Comparison of ENCODE assay signal across 8 mouse cellular contexts in genomic region chr1:164456065-164456464, GRCm38 (mm10). TPM values are rescaled to one million over a fixed set of nuclear protein-coding genes. Genes with fewer than 3 reads are reported as not detected.
A peak's percentile ranks its signal among the peaks of the same experiment; 100 is the strongest.
DNase-seq lines count a peak whose midpoint lies in the region; ATAC-seq lines count a peak whose summit lies in the region.

No protein-coding gene starts in this region.

- H3K36me3 ChIP-seq in forebrain, embryonic 10.5 days (replicated peaks) = peaks cover 18% of the 10 kb centered on the region
- H3K36me3 ChIP-seq in kidney, embryonic 15.5 days = peaks cover 19% of the 10 kb centered on the region
- peaks cover 25% of the 10 kb centered on the region for H3K36me3 ChIP-seq in midbrain, embryonic 10.5 days

- H3K4me2 ChIP-seq in kidney, embryonic 15.5 days = peak overlapping the region; percentile 86

- peak; percentile 32 to 64 for DNase-seq in adrenal gland, adult (ENCODE audit: inconsistent age in 2 of 2, low spot score in 1 of 2)
- DNase-seq in adrenal gland, postnatal 14 days = no peak
- DNase-seq in 3T3-L1 (ENCODE audit: low read depth, low spot score) = peak; percentile 40
- DNase-seq in forebrain, embryonic 10.5 days (ENCODE audit: extremely low spot score, low spot score) = no peak
- DNase-seq in midbrain, embryonic 10.5 days (ENCODE audit: low spot score) = no peak
- DNase-seq in ovary, postnatal 14 days (ENCODE audit: low spot score) = no peak

- WGBS in forebrain, embryonic 10.5 days = 26% methylated on average over 6 of the region's 6 CpGs
- 26% methylated on average over 6 of the region's 6 CpGs for WGBS in kidney, embryonic 15.5 days
- WGBS in midbrain, embryonic 10.5 days = 26% methylated on average over 6 of the region's 6 CpGs

- peaks cover 58% of the 10 kb centered on the region for H3K27me3 ChIP-seq in forebrain, embryonic 10.5 days (ENCODE audit: poor library complexity, severe bottlenecking)
- H3K27me3 ChIP-seq in kidney, embryonic 15.5 days = peaks cover 45% of the 10 kb centered on the region
- H3K27me3 ChIP-seq in midbrain, embryonic 10.5 days (ENCODE audit: low read depth, poor library complexity, severe bottlenecking) = peaks cover 54% of the 10 kb centered on the region

- peaks cover 47% of the 10 kb centered on the region for H3K4me1 ChIP-seq in forebrain, embryonic 10.5 days
- H3K4me1 ChIP-seq in kidney, embryonic 15.5 days = peaks cover 28% of the 10 kb centered on the region
- H3K4me1 ChIP-seq in midbrain, embryonic 10.5 days = peaks cover 50% of the 10 kb centered on the region

- H3K27ac ChIP-seq in forebrain, embryonic 10.5 days = no peak overlapping the region
- H3K27ac ChIP-seq in kidney, embryonic 15.5 days = peak overlapping the region; percentile 95
- H3K27ac ChIP-seq in midbrain, embryonic 10.5 days (replicated peaks) = no peak overlapping the region

- H3K4me3 ChIP-seq in forebrain, embryonic 10.5 days = peak overlapping the region; percentile 71
- peak overlapping the region; percentile 74 for H3K4me3 ChIP-seq in kidney, embryonic 15.5 days (replicated peaks)
- peak overlapping the region; percentile 72 for H3K4me3 ChIP-seq in midbrain, embryonic 10.5 days

- H3K9ac ChIP-seq in kidney, embryonic 15.5 days = peak overlapping the region; percentile 77; the same call in 1 of the 2 replicates

- no peaks in the 10 kb centered on the region for H3K9me3 ChIP-seq in forebrain, embryonic 10.5 days
- H3K9me3 ChIP-seq in kidney, embryonic 15.5 days (replicated peaks) = no peaks in the 10 kb centered on the region
- H3K9me3 ChIP-seq in midbrain, embryonic 10.5 days (replicated peaks) = no peaks in the 10 kb centered on the region

- no peak for ATAC-seq in kidney, embryonic 15.5 days (replicated peaks; ENCODE audit: low FRiP score)
- no peak for ATAC-seq in frontal cortex, adult (ENCODE audit: low TSS enrichment)

RNA-seq across cellular contexts. Expression of gene Atp1b1, which starts 2.1 kb away (rescaled TPM):
- 90.2 and 91.6 TPM in 2 replicates for total RNA-seq in adrenal gland, postnatal 14 days (2021)
- 7.8 and 9.9 TPM in 2 replicates for polyA plus RNA-seq in forebrain, embryonic 10.5 days (2016; fragmentation: Nextera tagmentation; extraction: Ambion mirVana)
- 163 and 179 TPM in 2 replicates for polyA plus RNA-seq in kidney, embryonic 15.5 days (2015; fragmentation: Nextera tagmentation; extraction: Ambion mirVana)
- 18.7 and 26.8 TPM in 2 replicates for polyA plus RNA-seq in midbrain, embryonic 10.5 days (2016; fragmentation: Nextera tagmentation; extraction: Ambion mirVana)

Comparison
In these comparisons a context has a peak if more than half of its experiments do, and no peak if none do; other contexts are left out.
1. DNase-seq: peak in adrenal gland, adult (2 of 2) and 3T3-L1 (single experiment); none in adrenal gland, postnatal 14 days (single experiment), forebrain, embryonic 10.5 days (single experiment), midbrain, embryonic 10.5 days (single experiment) and ovary, postnatal 14 days (single experiment).
2. Peak in every context shown above with its lines, with median percentiles within 50 percentile points of each other: H3K4me3 ChIP-seq.